Mouse (Mus musculus) gastrocnemius, adult 2 months (tissue): ENCODE data around the gene Lyl1. TPM values are rescaled to one million over a fixed set of nuclear protein-coding genes. Genes with fewer than 3 reads are reported as not detected.

Experiments
- DNase-seq: peaks from one replicate; pipeline ENCODE4 v3.0.0; 2022
- H3K27ac ChIP-seq: fragments of 200-600 bp; 2 replicates; pipeline ENCODE4 v1.8.1; 2022; ENCODE audit warnings: mild to moderate bottlenecking
- H3K4me3 ChIP-seq: fragments of 200-600 bp; 2 replicates; pipeline ENCODE4 v1.8.1; 2022; ENCODE audit warnings: mild to moderate bottlenecking, moderate library complexity
- CTCF ChIP-seq: fragments of 200-600 bp; IDR thresholded peaks from 2 replicates; pipeline ENCODE4 v1.8.1; 2022; ENCODE audit warnings: antibody characterized with exemption, mild to moderate bottlenecking, moderate library complexity
- intact Hi-C: fragments of 180-260 bp; cut with DNase I; formaldehyde crosslinking; loops from one replicate; pipeline ENCODE4 v1.15.1; 2025
- total RNA-seq, 2 experiments: library from RNA; stranded (reverse); gene quantifications; 2 replicates each; pipeline ENCODE4 v1.2.3; 2021

The Lyl1 gene
- total RNA-seq, 2 experiments from 2014 or later = 1.1 to 1.3 TPM

DNA sequence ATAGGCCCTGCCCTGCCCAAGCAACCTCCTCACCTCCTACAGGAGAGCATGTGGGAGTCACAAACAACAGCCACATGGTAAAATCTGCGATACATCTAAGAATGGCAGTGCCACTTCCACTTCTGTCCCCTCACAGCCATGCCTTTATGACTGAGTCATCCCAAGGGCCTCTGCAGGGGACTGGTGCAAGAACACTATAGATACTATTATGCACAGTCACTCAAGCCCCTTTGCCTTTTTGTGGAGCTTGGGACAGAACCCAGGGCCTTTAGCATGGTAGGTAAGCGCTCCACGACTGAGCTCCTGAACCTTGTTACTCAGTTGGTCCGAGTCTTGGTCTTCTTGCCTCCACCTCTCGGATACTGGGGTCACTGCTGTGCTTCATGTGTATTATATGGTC lies 24.0 kb upstream of the Lyl1 start:
- no peak overlapping the region for H3K27ac ChIP-seq
- intact Hi-C loops = no loop called here
- TF ChIP-seq CTCF = no peak

DNA sequence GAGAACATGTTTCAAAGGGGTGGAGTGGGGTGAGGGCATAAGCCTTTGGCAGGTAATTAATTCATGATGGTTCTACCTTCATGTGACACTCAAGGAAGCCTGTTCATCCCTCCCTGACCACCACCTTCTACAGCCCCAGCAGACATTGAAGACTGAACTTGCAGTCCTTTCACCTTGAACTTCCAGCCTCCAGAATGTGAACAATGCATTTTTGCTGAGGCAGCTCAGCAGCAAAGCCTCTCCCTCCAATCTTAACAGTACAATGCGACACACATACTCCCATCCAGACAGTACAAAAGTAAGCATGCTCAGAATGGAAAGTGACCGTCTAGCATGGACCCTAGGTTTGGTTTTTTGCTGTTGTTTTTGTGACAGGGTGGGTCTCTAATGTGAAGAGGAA lies 19.8 kb upstream of the Lyl1 start:
- no peak for TF ChIP-seq CTCF
- no peak for DNase-seq
- H3K4me3 ChIP-seq = no peak overlapping the region
- H3K27ac ChIP-seq = no peak overlapping the region
- intact Hi-C loops = no loop called here

More for the DNA sequence above, 24.0 kb upstream of the Lyl1 start:
- no peak overlapping the region for H3K4me3 ChIP-seq
- DNase-seq = no peak

DNA sequence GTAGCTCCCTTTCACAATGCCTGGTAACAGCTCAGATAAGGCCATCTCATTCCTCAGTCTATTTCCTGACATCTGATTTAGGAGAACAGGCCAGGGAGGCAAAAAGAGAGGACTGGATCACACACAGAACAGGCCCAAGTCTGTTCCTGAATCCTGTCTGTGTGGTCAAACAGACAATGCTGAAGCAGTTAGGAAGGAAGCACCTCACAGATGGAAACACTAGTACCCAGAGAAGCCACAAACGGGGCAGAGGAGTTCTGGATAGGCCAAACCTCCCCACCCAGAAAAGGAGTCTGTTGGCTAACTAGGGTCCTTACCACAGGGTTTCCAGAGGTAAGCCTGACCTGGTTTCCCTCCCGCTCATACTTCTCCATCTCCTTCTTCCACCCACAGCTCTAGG lies 19.0 kb upstream of the Lyl1 start:
- no peak for TF ChIP-seq CTCF
- H3K27ac ChIP-seq = no peak overlapping the region
- intact Hi-C loops = no loop called here
- DNase-seq = no peak
- H3K4me3 ChIP-seq = no peak overlapping the region

DNA sequence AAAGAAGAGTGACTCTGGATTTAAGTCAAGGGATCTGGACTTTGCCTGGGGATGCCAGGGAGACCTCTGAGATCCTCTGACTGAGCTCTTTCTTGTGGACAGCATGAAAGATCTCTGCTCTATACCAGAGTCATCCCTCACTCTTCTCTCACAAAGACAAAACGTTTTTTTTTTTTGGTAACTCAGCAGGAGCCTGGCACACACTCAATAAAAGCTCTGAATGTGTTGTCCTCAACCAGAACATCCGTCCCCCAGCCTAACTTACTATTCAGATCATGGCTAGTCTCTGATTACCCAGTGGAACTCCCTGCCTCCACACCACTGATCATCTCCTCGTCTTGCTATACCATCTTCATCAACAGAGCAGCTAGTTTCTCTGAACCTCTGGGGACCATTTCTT lies 16.7 kb upstream of the Lyl1 start:
- no peak for DNase-seq
- H3K27ac ChIP-seq = no peak overlapping the region
- no peak for TF ChIP-seq CTCF
- intact Hi-C loops = no loop called here
- H3K4me3 ChIP-seq = no peak overlapping the region

DNA sequence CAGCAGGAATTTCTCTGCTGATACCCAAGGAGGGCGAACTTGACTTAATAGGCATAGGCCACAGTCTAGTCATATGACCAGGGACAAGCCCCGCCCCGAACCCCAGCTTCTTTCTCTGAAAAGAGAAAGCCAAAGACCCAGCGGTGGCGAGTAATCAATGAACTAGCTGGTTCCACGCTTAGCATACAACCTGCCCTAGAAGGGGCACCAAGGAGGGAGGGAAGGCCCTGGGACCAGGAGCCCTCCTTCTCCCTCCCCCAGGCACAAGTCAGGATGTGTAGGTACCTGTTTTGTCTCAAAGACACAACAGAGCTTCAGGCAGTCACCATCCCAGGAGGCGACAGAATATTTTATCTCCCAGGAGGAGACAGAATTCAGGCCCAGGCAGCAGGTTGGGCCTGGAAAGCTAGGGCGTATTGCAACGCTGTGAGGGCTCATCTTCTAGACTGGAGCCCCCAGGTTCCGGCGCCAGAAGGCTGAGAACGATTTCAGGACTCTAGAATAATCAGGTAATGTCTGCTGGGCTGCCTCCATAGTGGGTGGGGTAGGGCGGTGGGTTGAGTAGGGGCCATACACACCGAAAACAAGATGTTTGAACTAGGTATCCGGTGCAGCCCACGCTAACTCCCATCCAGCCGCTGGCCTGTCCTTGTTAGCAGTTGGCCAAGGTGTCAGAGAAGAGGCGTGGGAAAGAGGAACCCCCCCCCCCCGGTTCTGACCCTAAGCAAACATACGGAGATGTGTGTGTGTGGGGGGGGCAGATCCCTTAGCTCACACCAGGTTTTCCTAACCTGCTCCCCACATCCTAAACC lies 14.9 kb upstream of the Lyl1 start, which contains the start of gene Trmt1:
Gene Trmt1 (plus strand): TSS at position 117 of the 812 bp plus-strand sequence.
- intact Hi-C loops = no loop called here

DNA sequence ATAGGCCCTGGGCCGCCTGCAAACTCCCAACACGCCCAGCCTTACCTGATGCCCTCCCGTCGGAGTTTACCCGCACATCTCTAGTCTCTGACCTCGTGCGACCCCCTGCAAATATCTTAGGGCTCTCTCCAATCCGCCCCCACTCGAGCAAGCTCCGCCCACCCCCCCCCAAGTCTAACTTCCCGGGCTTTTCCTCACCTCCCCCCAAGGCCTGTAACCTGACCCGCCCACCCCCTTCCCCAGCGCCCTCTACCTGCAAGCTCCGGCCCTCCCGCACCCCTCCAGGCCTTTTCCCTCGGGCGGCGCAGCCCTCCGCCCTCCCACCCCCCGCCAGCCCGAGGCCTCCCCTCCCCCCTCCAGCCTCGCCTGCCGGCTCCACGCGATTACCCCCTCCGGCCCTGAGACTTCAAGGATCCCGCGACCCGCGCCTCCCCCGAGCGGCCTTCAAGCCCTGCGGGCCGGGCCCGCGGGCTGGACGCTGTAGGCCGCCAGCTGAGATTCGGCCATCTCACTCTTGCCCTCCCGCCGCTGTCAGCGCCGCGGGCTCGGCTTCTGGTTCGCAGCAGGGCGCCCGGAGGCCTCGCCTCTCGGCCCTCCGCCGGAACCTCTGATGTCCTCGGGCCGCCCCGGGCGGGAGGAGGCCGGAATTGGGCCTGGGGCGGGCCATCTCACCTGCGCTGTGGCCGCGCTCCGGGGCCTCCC lies 14.1 kb upstream of the Lyl1 start:
- no peak for DNase-seq
- Histone ChIP-seq H3K4me3 (peak overlapping the region; percentile 92), H3K27ac (peak overlapping the region; percentile 83)
- no peak for TF ChIP-seq CTCF
- intact Hi-C loops = no loop called here

More for the DNA sequence above, 14.9 kb upstream of the Lyl1 start, which contains the start of gene Trmt1:
- H3K27ac ChIP-seq = peak within 1 kb of the TSS; percentile 83
- no peak for TF ChIP-seq CTCF
- peak within 1 kb of the TSS; percentile 92 for H3K4me3 ChIP-seq
- no peak for DNase-seq

DNA sequence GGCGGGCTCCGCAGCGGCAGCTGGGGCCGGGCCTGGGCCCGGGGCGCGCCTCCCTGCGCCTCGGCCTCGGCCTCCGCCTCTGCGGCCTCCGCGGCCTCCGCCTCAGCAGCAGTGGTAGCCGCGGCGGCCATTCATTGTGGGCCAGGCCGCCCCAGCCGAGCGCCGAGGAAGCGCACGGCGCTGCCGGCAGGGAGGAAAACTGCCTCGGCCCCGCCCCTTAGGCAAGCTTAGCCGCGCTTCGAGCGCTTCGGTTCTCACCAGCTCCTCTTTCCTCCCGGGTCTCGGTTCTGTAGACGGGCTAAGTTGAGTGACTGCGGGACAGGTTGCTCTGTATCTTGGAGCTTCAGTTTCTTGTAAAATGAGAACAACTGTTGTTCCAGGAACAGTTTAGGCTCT lies 13.6 kb upstream of the Lyl1 start, which contains the start of gene Nacc1:
Gene Nacc1 (minus strand): TSS at position 158 of the 396 bp plus-strand sequence.
- peak; percentile 94 for DNase-seq
- Histone ChIP-seq H3K27ac (peak within 1 kb of the TSS; percentile 83), H3K4me3 (peak within 1 kb of the TSS; percentile 92)
- intact Hi-C loops = no loop called here
- peak; percentile 35 for TF ChIP-seq CTCF

DNA sequence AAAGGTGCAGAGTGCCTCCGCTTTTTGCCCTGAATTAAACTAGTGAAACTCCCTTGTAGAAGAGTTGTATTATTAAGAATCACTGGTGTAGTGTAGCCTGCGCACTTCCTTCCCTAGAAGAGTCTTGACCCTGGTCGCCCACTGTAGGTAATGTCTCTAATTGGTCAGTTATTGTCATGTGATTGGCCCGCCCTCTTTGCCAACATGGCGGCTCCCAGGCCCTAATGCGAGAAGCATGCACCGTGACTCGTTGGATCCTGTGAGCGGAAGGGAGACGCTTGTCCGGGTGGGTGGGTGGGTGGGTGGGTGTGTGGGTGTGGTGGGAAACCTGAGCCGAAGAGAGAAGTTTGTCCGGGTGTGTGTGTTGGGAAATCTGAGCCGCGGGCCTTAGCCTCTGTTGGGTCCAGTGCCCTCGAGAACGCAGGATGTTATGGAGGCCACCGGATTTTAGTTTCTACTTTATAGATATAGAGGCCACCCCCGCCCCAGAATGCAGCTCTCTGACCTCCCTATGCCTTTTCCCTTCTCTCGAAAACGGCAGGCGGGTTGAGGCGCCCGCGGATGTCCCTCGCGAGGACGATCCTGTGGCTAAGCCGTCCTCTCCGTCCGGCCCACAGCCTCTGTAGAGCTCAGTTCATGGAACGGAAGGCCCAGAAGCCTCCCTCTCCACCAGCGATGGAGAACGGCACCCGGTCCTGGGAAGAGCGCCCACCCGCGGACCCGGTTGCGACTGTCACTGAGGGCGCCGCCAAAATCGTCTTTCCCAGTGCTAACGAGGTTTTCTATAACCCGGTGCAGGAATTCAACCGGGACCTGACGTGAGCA lies 12.0 kb upstream of the Lyl1 start:
- peak; percentile 90 for DNase-seq
- H3K27ac ChIP-seq = peak overlapping the region; percentile 83
- no peak for TF ChIP-seq CTCF
- intact Hi-C loops = no loop called here
- H3K4me3 ChIP-seq = peak overlapping the region; percentile 92

DNA sequence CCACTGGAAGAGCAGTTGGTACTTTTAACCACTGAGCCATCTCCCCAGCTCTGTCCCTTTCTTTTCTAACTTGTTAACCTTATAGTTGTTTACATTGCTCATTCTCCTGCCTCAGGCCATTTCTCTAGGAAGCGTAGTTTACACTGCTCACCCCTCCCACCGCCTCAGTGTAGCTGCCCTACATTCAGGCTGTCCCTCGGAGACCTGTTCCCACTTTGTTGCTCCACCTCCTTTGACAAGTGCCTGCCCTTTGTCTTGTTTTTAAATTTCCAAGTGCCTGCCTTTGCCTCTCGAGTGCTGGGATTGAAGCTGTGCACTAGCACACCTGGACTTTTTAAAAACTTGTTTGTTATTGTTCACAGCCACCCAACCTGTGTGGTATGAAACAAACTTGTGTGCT lies 7.9 kb upstream of the Lyl1 start:
- no peak for TF ChIP-seq CTCF
- intact Hi-C loops = no loop called here
- no peak for DNase-seq
- Histone ChIP-seq H3K4me3 (no peak overlapping the region), H3K27ac (no peak overlapping the region)

DNA sequence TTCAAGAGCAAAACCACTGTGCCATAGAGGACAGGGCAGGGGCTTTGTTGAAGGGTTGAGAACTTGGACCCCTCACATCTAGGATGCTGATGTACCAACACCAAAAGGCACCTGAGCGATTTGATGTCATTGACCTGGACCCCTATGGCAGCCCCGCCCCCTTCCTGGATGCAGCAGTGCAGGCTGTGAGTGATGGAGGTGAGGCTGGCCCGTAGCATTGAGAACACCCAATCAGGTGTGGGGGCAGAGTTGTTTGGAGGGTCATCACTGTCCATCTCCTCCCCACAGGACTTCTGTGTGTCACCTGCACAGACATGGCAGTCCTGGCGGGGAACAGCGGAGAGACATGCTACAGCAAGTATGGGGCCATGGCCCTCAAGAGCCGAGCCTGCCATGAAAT lies 6.1 kb upstream of the Lyl1 start:
- H3K27ac ChIP-seq = no peak overlapping the region
- intact Hi-C loops = no loop called here
- no peak for TF ChIP-seq CTCF
- DNase-seq = no peak
- no peak overlapping the region for H3K4me3 ChIP-seq

DNA sequence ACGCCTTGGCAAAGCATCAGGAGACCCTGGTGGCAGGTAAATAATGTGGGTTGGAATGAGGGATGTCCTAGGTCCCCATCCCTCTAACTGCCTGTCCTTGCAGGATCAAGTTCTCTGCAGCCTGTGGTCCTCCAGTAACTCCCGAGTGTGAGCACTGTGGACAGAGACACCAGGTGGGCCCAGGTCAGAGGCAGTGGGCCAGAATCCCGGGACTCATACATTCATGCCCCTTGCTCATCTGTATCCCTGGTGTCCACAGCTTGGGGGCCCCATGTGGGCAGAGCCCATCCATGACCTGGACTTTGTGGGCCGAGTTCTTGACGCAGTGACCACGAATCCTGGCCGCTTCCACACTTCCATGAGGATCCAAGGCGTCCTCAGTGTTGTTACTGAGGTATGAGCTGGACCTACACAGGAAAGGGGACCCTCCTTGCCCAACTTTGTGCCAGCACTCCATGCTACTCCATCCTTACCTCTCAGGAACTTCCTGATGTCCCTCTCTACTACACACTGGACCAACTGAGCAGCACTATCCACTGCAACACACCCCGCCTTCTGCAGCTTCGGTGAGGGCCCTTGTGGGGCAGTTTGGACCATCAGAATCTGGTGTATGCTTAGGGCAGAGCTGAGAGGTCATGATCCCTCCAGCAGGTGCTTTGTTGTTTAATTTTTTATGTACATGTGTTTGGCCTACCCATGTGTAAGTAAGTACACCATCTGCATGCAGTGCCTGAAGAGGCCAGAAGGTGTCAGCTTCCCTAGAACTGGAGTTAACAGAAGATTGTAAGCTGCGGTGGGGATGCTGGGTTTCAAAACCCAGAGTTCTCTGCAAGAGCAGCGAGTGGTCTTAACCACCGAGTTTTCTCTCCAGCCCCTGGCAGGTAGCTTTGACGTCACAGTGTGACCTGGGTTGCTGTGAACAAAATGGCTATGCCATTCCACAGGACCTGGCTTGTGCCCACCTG lies 3.8 kb upstream of the Lyl1 start:
- 0 out of 2 replicates have a peak overlapping the region, but pooled peaks have one; percentile 87 for H3K27ac ChIP-seq
- peak; percentile 69 for TF ChIP-seq CTCF
- intact Hi-C loops = loop anchor here (2.0 kb wide), 1 partner anchor 115 kb away; no protein-coding TSS in a partner anchor
- H3K4me3 ChIP-seq = no peak overlapping the region
- DNase-seq = peak; percentile 64
